In the genomic region with DNA sequence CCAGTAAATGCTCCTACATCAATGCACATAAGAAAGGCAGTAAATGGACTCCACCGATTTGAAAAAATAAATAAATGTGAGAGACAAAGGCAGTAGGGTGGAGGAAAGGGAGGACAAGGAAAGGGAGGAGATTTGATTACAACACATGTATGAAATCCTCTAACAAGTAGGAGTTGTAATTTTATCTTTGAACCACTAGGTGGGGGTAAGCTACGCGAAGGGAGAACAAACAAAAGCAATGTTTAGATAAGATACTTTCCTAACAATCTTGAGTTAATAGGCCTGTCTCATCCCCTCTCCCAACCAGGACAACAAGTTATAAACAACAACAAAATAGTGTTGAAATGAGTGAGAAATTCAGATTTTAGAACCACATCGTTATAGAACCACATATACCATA, we compare ENCODE assay signal across 9 mouse cellular contexts. TPM values are rescaled to one million over a fixed set of nuclear protein-coding genes. Genes with fewer than 3 reads are reported as not detected.
DNase-seq lines count a peak whose midpoint lies in the region; ATAC-seq lines count a peak whose summit lies in the region.
"Had no signal": no experiment of that assay in that cellular context is flagged by ENCODE, and none has a peak within 500 bp of the region (broad histone marks: within the 10 kb centered on the region; RNA-seq: fewer than 3 reads in every experiment).

No protein-coding gene starts in this region.

- no peak overlapping the region for H3K9ac ChIP-seq in midbrain, embryonic 14.5 days (replicated peaks; ENCODE audit: low read length)
- no peak overlapping the region for H3K9ac ChIP-seq in intestine, embryonic 16.5 days (ENCODE audit: low read depth, low read length)
- H3K9ac ChIP-seq: embryonic facial prominence, embryonic 15.5 days had no signal

- DNase-seq in left cerebral cortex, postnatal 25 days (ENCODE audit: low spot score in 2 of 2), result peak; percentile 7 to 22
- no peak for DNase-seq in left cerebral cortex, postnatal 4 days
- peak; percentile 1 for DNase-seq in MEL-GATA-1-ER (ENCODE audit: extremely low read depth, low read depth)
- peak; percentile 5 for DNase-seq in cerebellum, adult 8-10 months
- DNase-seq in midbrain, embryonic 14.5 days, result peak; percentile 70
- DNase-seq in frontal cortex, postnatal 14 days (ENCODE audit: low spot score in 2 of 2), result no peak

- no peaks in the 10 kb centered on the region for H3K27me3 ChIP-seq in midbrain, embryonic 14.5 days (ENCODE audit: control insufficient read depth, insufficient read depth, low read length)
- no peaks in the 10 kb centered on the region for H3K27me3 ChIP-seq in intestine, embryonic 16.5 days (replicated peaks; ENCODE audit: control insufficient read depth, insufficient read depth, low read length)
- H3K27me3 ChIP-seq: embryonic facial prominence, embryonic 15.5 days had no signal

- H3K4me3 ChIP-seq in midbrain, embryonic 14.5 days (replicated peaks; ENCODE audit: low read depth, low read length), result no peak overlapping the region
- H3K4me3 ChIP-seq in intestine, embryonic 16.5 days (ENCODE audit: low read length), result no peak overlapping the region
- H3K4me3 ChIP-seq: embryonic facial prominence, embryonic 15.5 days had no signal

- ATAC-seq in midbrain, embryonic 14.5 days (ENCODE audit: low FRiP score, low TSS enrichment), result peak; percentile 60; the same call in 1 of the 2 replicates
- no peak for ATAC-seq in intestine, embryonic 16.5 days

- no peaks in the 10 kb centered on the region for H3K9me3 ChIP-seq in midbrain, embryonic 14.5 days (ENCODE audit: control insufficient read depth, low read length)
- H3K9me3 ChIP-seq in intestine, embryonic 16.5 days (ENCODE audit: control insufficient read depth, low read length), result no peaks in the 10 kb centered on the region
- H3K9me3 ChIP-seq: embryonic facial prominence, embryonic 15.5 days had no signal

- no peak overlapping the region for H3K4me2 ChIP-seq in midbrain, embryonic 14.5 days (ENCODE audit: low read length)
- H3K4me2 ChIP-seq in intestine, embryonic 16.5 days (ENCODE audit: low read depth, low read length), result no peak overlapping the region
- H3K4me2 ChIP-seq: embryonic facial prominence, embryonic 15.5 days had no signal

- WGBS in midbrain, embryonic 14.5 days, result 25% methylated on average over 4 of the region's 4 CpGs
- WGBS in intestine, embryonic 16.5 days, result 14% methylated on average over 4 of the region's 4 CpGs

- H3K36me3 ChIP-seq in midbrain, embryonic 14.5 days (ENCODE audit: control insufficient read depth, insufficient read depth, low read length), result no peaks in the 10 kb centered on the region
- H3K36me3 ChIP-seq in intestine, embryonic 16.5 days (ENCODE audit: control insufficient read depth, insufficient read depth, low read length), result no peaks in the 10 kb centered on the region
- H3K36me3 ChIP-seq: embryonic facial prominence, embryonic 15.5 days had no signal

- intact Hi-C loops in left cerebral cortex, postnatal 25 days (cut with DNase I), result loop anchor here (5.0 kb wide), 3 partner anchors 35 to 205 kb away; partner anchors contain the start of genes Echdc1 and Soga3
- intact Hi-C loops in left cerebral cortex, postnatal 4 days (cut with DNase I), result no loop called here

- H3K4me1 ChIP-seq in midbrain, embryonic 14.5 days (ENCODE audit: control insufficient read depth, insufficient read depth, low read length), result no peaks in the 10 kb centered on the region
- H3K4me1 ChIP-seq in intestine, embryonic 16.5 days (ENCODE audit: control insufficient read depth, insufficient read depth, low read length), result no peaks in the 10 kb centered on the region
- H3K4me1 ChIP-seq: embryonic facial prominence, embryonic 15.5 days had no signal

- H3K27ac ChIP-seq in midbrain, embryonic 14.5 days (replicated peaks; ENCODE audit: low read depth, low read length), result no peak overlapping the region
- H3K27ac ChIP-seq in intestine, embryonic 16.5 days (ENCODE audit: low read length), result no peak overlapping the region
- H3K27ac ChIP-seq: embryonic facial prominence, embryonic 15.5 days; macrophage had no signal

RNA-seq across cellular contexts. Expression of gene Soga3, which starts 36.7 kb away (rescaled TPM):
- total RNA-seq in left cerebral cortex, postnatal 25 days (2021), result 100 to 1,000 TPM; 157 to 166 TPM
- total RNA-seq in left cerebral cortex, postnatal 4 days (2021), result 100 to 1,000 TPM; 257 to 276 TPM
- 90.7 and 94.5 TPM in 2 replicates for polyA plus RNA-seq in midbrain, embryonic 14.5 days (2014; fragmentation: Nextera tagmentation; extraction: Ambion mirVana)
- polyA plus RNA-seq in intestine, embryonic 16.5 days (2015; fragmentation: Nextera tagmentation; extraction: Ambion mirVana), result 2.3 and 3.0 TPM in 2 replicates
- polyA plus RNA-seq: macrophage had no signal

Comparison
In these comparisons a context has a peak if more than half of its experiments do, and no peak if none do; other contexts are left out.
1. DNase-seq: peak in left cerebral cortex, postnatal 25 days (2 of 2), MEL-GATA-1-ER (single experiment), cerebellum, adult 8-10 months (single experiment) and midbrain, embryonic 14.5 days (single experiment); none in left cerebral cortex, postnatal 4 days (single experiment) and frontal cortex, postnatal 14 days (0 of 2).